Mouse (Mus musculus) megakaryocyte, embryonic 14.5 days (primary cell): ENCODE measurements around the gene Dedd2. TPM values are rescaled to one million over a fixed set of nuclear protein-coding genes. Genes with fewer than 3 reads are reported as not detected.

Source experiments
- H3K27me3 ChIP-seq: replicated peaks from 2 replicates; pipeline ENCODE3; 2012; ENCODE audit warnings: inconsistent platforms
- H3K36me3 ChIP-seq: replicated peaks from 2 replicates; pipeline ENCODE3; 2012; ENCODE audit warnings: low read length, inconsistent platforms, mixed read lengths
- H3K4me1 ChIP-seq: 2 replicates; pipeline ENCODE4 v1.6.1; 2012; ENCODE audit warnings: inconsistent platforms
- H3K4me3 ChIP-seq: replicated peaks from 2 replicates; pipeline ENCODE3; 2012; ENCODE audit warnings: moderate library complexity, mild to moderate bottlenecking, inconsistent platforms
- H3K9me3 ChIP-seq: 2 replicates; pipeline ENCODE4 v1.6.1; 2012; ENCODE audit warnings: inconsistent platforms
- FLI1 ChIP-seq: IDR thresholded peaks from 2 replicates; pipeline ENCODE4 v1.6.1; 2012; ENCODE audit warnings: low read length, inconsistent platforms, mixed read lengths
- GATA1 ChIP-seq: IDR thresholded peaks from 3 replicates; pipeline ENCODE4 v1.6.1; 2012; ENCODE audit warnings: mixed read lengths, low read length, inconsistent platforms, borderline replicate concordance
- polyA plus RNA-seq: library from polyadenylated mRNA; stranded (reverse); fragments of >175 nt; gene quantifications from 2 replicates; pipeline ENCODE4 v1.2.3, GENCODE M21; 2012; ENCODE audit warnings: low replicate concordance; ENCODE audit not compliant: insufficient read depth

The Dedd2 gene
- polyA plus RNA-seq, 1 experiment, result 34.3 TPM

GRCm38 (mm10) chr7:25197384-25198018 is 22.9 kb downstream of the Dedd2 start:
- peaks cover 12% of the 10 kb centered on the region for H3K4me1 ChIP-seq
- peaks cover 17% of the 10 kb centered on the region for H3K27me3 ChIP-seq
- H3K4me3 ChIP-seq, result no peak overlapping the region
- H3K36me3 ChIP-seq, result peaks cover 17% of the 10 kb centered on the region
- H3K9me3 ChIP-seq, result no peaks in the 10 kb centered on the region
- no peak for TF ChIP-seq GATA1

- TF ChIP-seq FLI1 (no peak), GATA1 (no peak)
- Histone ChIP-seq H3K36me3 (peaks cover 4% of the 10 kb centered on the region), H3K4me1 (peaks cover 12% of the 10 kb centered on the region), H3K9me3 (no peaks in the 10 kb centered on the region), H3K4me3 (no peak overlapping the region), H3K27me3 (peaks cover 17% of the 10 kb centered on the region)
Measured at GRCm38 (mm10) chr7:25196107-25196506, 24.3 kb downstream of the Dedd2 start.

- TF ChIP-seq GATA1, result no peak
- no peak for TF ChIP-seq FLI1
Measured at GRCm38 (mm10) chr7:25195148-25195547, 25.3 kb downstream of the Dedd2 start.

GRCm38 (mm10) chr7:25192110-25192509 is 28.3 kb downstream of the Dedd2 start:
- no peaks in the 10 kb centered on the region for H3K9me3 ChIP-seq
- no peak overlapping the region for H3K4me3 ChIP-seq
- H3K4me1 ChIP-seq, result peaks cover 19% of the 10 kb centered on the region
- H3K27me3 ChIP-seq, result peaks cover 18% of the 10 kb centered on the region
- no peak for TF ChIP-seq FLI1
- TF ChIP-seq GATA1, result no peak
- H3K36me3 ChIP-seq, result no peaks in the 10 kb centered on the region

More at GRCm38 (mm10) chr7:25195148-25195547, 25.3 kb downstream of the Dedd2 start:
- Histone ChIP-seq H3K4me3 (no peak overlapping the region), H3K27me3 (peaks cover 20% of the 10 kb centered on the region), H3K4me1 (peaks cover 12% of the 10 kb centered on the region), H3K9me3 (no peaks in the 10 kb centered on the region), H3K36me3 (no peaks in the 10 kb centered on the region)

GRCm38 (mm10) chr7:25190806-25191205 is 29.6 kb downstream of the Dedd2 start:
- H3K9me3 ChIP-seq, result no peaks in the 10 kb centered on the region
- peaks cover 12% of the 10 kb centered on the region for H3K4me1 ChIP-seq
- TF ChIP-seq FLI1, result no peak
- TF ChIP-seq GATA1, result no peak
- no peak overlapping the region for H3K4me3 ChIP-seq
- H3K27me3 ChIP-seq, result peaks cover 11% of the 10 kb centered on the region
- no peaks in the 10 kb centered on the region for H3K36me3 ChIP-seq

GRCm38 (mm10) chr7:25187662-25188650 is 32.5 kb downstream of the Dedd2 start:
- H3K4me3 ChIP-seq, result no peak overlapping the region
- peaks cover 34% of the 10 kb centered on the region for H3K4me1 ChIP-seq
- TF ChIP-seq FLI1, result no peak
- TF ChIP-seq GATA1, result no peak
- H3K9me3 ChIP-seq, result no peaks in the 10 kb centered on the region
- peaks cover 3% of the 10 kb centered on the region for H3K27me3 ChIP-seq
- no peaks in the 10 kb centered on the region for H3K36me3 ChIP-seq

GRCm38 (mm10) chr7:25184091-25184490 is 36.3 kb downstream of the Dedd2 start:
- Histone ChIP-seq H3K4me3 (peak overlapping the region; percentile 4), H3K9me3 (no peaks in the 10 kb centered on the region), H3K36me3 (no peaks in the 10 kb centered on the region), H3K4me1 (peaks cover 62% of the 10 kb centered on the region), H3K27me3 (peaks cover 15% of the 10 kb centered on the region)
- TF ChIP-seq FLI1 (no peak), GATA1 (no peak)

- Histone ChIP-seq H3K36me3 (peaks cover 1% of the 10 kb centered on the region), H3K9me3 (no peaks in the 10 kb centered on the region), H3K27me3 (peaks cover 31% of the 10 kb centered on the region), H3K4me1 (peaks cover 71% of the 10 kb centered on the region), H3K4me3 (peak overlapping the region; percentile 93)
- TF ChIP-seq FLI1, result no peak
- no peak for TF ChIP-seq GATA1
Measured at GRCm38 (mm10) chr7:25181814-25182213, 38.6 kb downstream of the Dedd2 start.

- H3K27me3 ChIP-seq, result peaks cover 35% of the 10 kb centered on the region
- no peak for TF ChIP-seq GATA1
- no peak for TF ChIP-seq FLI1
Measured at GRCm38 (mm10) chr7:25181331-25181790, 39.1 kb downstream of the Dedd2 start.

GRCm38 (mm10) chr7:25180512-25180911 is 39.9 kb downstream of the Dedd2 start:
- Histone ChIP-seq H3K9me3 (no peaks in the 10 kb centered on the region), H3K4me1 (peaks cover 84% of the 10 kb centered on the region), H3K36me3 (peaks cover 10% of the 10 kb centered on the region), H3K4me3 (peak overlapping the region; percentile 93), H3K27me3 (peaks cover 42% of the 10 kb centered on the region)
- no peak for TF ChIP-seq GATA1
- no peak for TF ChIP-seq FLI1

More at GRCm38 (mm10) chr7:25181331-25181790, 39.1 kb downstream of the Dedd2 start:
- Histone ChIP-seq H3K9me3 (no peaks in the 10 kb centered on the region), H3K36me3 (peaks cover 6% of the 10 kb centered on the region), H3K4me3 (peak overlapping the region; percentile 93), H3K4me1 (peaks cover 76% of the 10 kb centered on the region)
